Mouse (Mus musculus) cerebellum, adult (tissue): Measurements from ENCODE around the gene Zbtb40.

Experiments
- ATAC-seq: cut with Nextera tagmentation; 2 replicates; pipeline ENCODE4 v1.9.2; 2017; ENCODE audit warnings: mild to moderate bottlenecking, moderate library complexity, mixed read lengths; ENCODE audit not compliant: insufficient number of reproducible peaks, low FRiP score, low TSS enrichment

Zbtb40 gene

GRCm38 (mm10) chr4:136942761-136943160 lies 105.8 kb downstream of the Zbtb40 start:
- no peak for ATAC-seq

- no peak for ATAC-seq
These were observed 110.7 kb downstream of the Zbtb40 start for GRCm38 (mm10) chr4:136937935-136938334.

- peak; percentile 59; the same call in 1 of the 2 replicates for ATAC-seq
These were observed 111.3 kb downstream of the Zbtb40 start for GRCm38 (mm10) chr4:136937344-136937743.

- ATAC-seq: no peak
These were observed 113.6 kb downstream of the Zbtb40 start for GRCm38 (mm10) chr4:136934746-136935613.

- no peak for ATAC-seq
These were observed 118.1 kb downstream of the Zbtb40 start for GRCm38 (mm10) chr4:136930474-136930873.
